Mouse (Mus musculus) intestine, embryonic 14.5 days (tissue): ENCODE data around the gene Fam187b. TPM values are rescaled to one million over a fixed set of nuclear protein-coding genes. Genes with fewer than 3 reads are reported as not detected.

Experiments
- ATAC-seq: fragments of 200-750 bp; cut with Nextera tagmentation; replicated peaks from 2 replicates; pipeline ENCODE4 v1.8.0; 2017; ENCODE audit warnings: low read depth, moderate number of reproducible peaks, moderate TSS enrichment, moderate library complexity; ENCODE audit not compliant: low FRiP score, low TSS enrichment
- DNase-seq: peaks from one replicate; pipeline ENCODE4 v3.0.0-alpha.2; 2018; ENCODE audit warnings: low spot score
- H3K27ac ChIP-seq: fragments of 300-500 bp; sonication (generic); 2 replicates; pipeline ENCODE4 v1.5.1; 2014; ENCODE audit warnings: low read depth, mild to moderate bottlenecking, control low read depth
- H3K27me3 ChIP-seq: fragments of 300-500 bp; sonication (generic); replicated peaks from 2 replicates; pipeline ENCODE4 v1.6.1; 2014; ENCODE audit warnings: low read length, control low read depth; ENCODE audit not compliant: control insufficient read depth, insufficient read depth
- H3K36me3 ChIP-seq: fragments of 300-500 bp; sonication (generic); 2 replicates; pipeline ENCODE4 v1.6.1; 2014; ENCODE audit warnings: low read length, control low read depth; ENCODE audit not compliant: control insufficient read depth, insufficient read depth
- H3K4me1 ChIP-seq: fragments of 300-500 bp; sonication (generic); replicated peaks from 2 replicates; pipeline ENCODE4 v1.6.1; 2014; ENCODE audit warnings: low read length, control low read depth, mixed read lengths; ENCODE audit not compliant: control insufficient read depth, insufficient read depth
- H3K4me2 ChIP-seq: fragments of 300-500 bp; sonication (generic); 2 replicates; pipeline ENCODE4 v1.6.1; 2014; ENCODE audit warnings: low read length
- H3K4me3 ChIP-seq: fragments of 300-500 bp; sonication (generic); 2 replicates; pipeline ENCODE4 v1.5.1; 2014; ENCODE audit warnings: low read depth, low read length, control low read depth, mixed read lengths
- H3K9ac ChIP-seq: fragments of 300-500 bp; sonication (generic); 2 replicates; pipeline ENCODE4 v1.6.1; 2014; ENCODE audit warnings: mild to moderate bottlenecking, low read length
- H3K9me3 ChIP-seq: fragments of 300-500 bp; sonication (generic); 2 replicates; pipeline ENCODE4 v1.6.1; 2016; ENCODE audit warnings: low read length, control low read depth; ENCODE audit not compliant: control insufficient read depth
- WGBS: fragments of 180-500 bp; shearing (Covaris S2); extraction: QIAGEN DNeasy Blood & Tissue Kit; methylation state at CpG from one replicate; pipeline ENCODE4 v1.1.7; 2014; 5-methylcytosine and 5-hydroxymethylcytosine counted together
- polyA plus RNA-seq: library from polyadenylated mRNA; unstranded; fragments of >200 nt; fragmentation: Nextera tagmentation; extraction: Ambion mirVana; gene quantifications from 2 replicates; pipeline ENCODE4 v1.2.1, GENCODE M21; 2014

Fam187b gene
- polyA plus RNA-seq, 1 experiment from 2014 or later: 9.4 TPM

DNA sequence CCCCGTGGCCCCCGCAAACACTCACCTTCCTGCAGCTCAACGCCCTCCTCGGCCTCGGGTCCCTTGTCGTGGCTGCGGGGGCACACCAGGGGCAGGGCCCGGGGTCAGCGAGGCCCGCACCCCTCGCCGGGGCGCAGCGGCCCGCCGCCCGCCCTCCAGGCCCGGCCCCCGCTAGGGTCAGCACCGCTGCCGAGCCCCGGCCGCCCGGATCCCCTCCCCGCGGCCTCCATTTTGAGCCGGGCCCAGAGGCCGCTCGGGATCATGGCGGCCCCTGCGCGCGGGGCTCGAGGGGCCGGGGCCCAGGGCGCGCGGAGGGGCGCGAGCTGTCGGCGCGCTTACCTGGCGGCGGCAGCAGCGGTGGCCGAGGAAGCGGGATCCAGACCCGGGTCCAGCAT is 17.2 kb upstream of the Fam187b start:
- peak overlapping the region; percentile 70 for H3K4me2 ChIP-seq
- 1% methylated on average over 38 of the region's 49 CpGs for WGBS
- DNase-seq: peak; percentile 79
- peaks cover 60% of the 10 kb centered on the region for H3K36me3 ChIP-seq
- no peaks in the 10 kb centered on the region for H3K9me3 ChIP-seq
- H3K9ac ChIP-seq: peak overlapping the region; percentile 94
- peak; percentile 45 for ATAC-seq
- peaks cover 16% of the 10 kb centered on the region for H3K4me1 ChIP-seq
- peak overlapping the region; percentile 93 for H3K27ac ChIP-seq
- no peaks in the 10 kb centered on the region for H3K27me3 ChIP-seq
- peak overlapping the region; percentile 72 for H3K4me3 ChIP-seq

DNA sequence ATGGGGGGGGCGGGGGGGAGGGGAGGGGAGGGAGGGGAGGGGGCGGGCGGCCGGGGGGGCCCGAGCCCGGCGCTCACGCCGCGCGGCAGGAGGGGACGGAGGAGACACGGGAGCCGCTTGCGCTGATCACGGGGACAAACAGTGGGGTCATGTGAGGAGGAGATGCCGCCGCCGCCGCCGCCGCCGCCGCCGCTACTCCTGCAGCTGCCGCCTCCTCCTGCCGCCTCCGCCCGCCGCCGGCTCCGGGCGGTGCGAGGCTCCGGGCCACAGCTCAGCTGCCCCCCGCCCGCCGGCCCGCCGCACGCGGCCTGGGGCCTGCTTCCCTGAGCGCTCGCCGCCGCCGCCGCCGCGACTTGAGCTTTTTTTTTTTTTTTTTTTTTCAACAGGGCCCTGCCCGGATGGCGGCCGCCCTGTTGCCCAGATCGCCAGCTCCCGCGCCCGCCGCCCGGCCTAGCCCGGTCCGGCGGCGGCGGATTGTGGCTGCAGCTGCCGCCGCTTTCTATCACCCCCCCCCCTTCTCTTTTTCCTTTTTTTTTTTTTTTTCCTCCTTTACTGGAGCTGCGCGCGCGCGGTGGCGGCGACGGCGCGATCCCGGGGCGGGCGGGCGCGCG is 16.7 kb upstream of the Fam187b start, which contains the start of gene Usf2:
Usf2 (minus strand) TSS at position 48 of the 611 bp plus-strand sequence.
- no peaks in the 10 kb centered on the region for H3K27me3 ChIP-seq
- H3K9me3 ChIP-seq: no peaks in the 10 kb centered on the region
- peaks cover 61% of the 10 kb centered on the region for H3K36me3 ChIP-seq
- peak within 1 kb of the TSS; percentile 94 for H3K9ac ChIP-seq
- H3K4me3 ChIP-seq: peak within 1 kb of the TSS; percentile 72
- peak; percentile 86 for DNase-seq
- H3K4me1 ChIP-seq: peaks cover 16% of the 10 kb centered on the region
- H3K4me2 ChIP-seq: peak within 1 kb of the TSS; percentile 70
- WGBS: 0% methylated on average over 31 of the region's 82 CpGs
- H3K27ac ChIP-seq: peak within 1 kb of the TSS; percentile 93
- ATAC-seq: peak; percentile 50

DNA sequence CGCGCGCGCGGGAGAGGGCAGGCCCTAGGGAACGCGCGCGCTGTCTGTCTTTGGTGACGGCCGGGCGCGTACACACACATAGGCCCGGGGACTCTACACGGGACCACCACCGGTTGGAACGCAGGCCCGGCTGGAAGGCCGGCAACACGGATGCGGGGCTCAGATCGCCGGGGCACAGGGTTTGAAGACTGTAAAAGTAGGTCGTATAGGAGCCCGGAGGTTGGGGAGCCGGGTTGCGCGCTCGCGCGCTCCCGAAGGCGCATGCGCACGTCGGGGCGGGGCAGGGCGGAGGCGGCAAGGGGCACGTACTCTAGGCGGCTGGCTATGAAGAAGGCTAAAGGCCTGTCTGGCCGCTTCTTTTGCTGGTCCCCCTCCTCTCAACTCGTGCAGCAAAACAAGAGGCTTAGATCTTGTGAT is 16.2 kb upstream of the Fam187b start:
- peak overlapping the region; percentile 72 for H3K4me3 ChIP-seq
- WGBS: under 1% methylated on average over 43 of the region's 43 CpGs
- peaks cover 56% of the 10 kb centered on the region for H3K36me3 ChIP-seq
- ATAC-seq (peak; percentile 65), DNase-seq (peak; percentile 97)
- peaks cover 16% of the 10 kb centered on the region for H3K4me1 ChIP-seq
- no peaks in the 10 kb centered on the region for H3K9me3 ChIP-seq
- peak overlapping the region; percentile 93 for H3K27ac ChIP-seq
- H3K27me3 ChIP-seq: no peaks in the 10 kb centered on the region
- peak overlapping the region; percentile 66 for H3K4me2 ChIP-seq
- peak overlapping the region; percentile 94 for H3K9ac ChIP-seq

DNA sequence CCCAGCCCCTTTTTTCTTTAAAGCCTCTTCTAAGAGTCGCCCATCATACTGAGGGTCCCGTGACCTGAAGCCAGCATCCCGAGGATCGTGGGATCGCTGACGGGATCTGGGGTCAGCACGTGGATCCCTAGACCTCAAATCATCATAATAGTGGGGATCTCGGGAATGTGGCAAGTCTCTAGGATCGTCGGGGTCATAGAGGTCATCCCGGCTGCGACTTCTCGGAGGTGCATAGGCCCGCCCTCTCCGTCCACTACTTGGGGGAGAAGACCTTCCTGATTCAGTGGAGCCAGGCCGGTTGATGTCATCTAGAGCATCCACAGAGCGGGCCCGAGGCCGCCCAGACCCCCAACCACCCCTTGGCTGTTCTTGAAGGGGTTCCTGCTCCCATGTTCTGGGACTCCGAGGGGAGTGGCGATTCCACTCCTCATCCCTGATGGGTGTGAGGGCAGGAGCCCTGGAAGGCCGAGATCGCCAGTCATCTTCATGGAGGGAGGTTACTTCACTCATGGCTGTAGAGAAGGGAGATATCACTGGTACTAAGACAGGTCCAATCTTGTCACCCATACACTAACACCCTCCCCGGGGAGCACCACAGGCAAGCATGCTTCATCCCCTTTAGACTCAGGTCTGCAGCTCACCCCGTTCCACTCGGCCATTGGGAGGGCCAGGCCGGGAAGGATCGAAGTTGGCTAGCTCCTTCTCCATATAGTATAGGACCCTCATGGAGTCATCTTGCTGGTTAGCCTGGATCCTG is 15.3 kb upstream of the Fam187b start:
- Histone ChIP-seq H3K36me3 (peaks cover 47% of the 10 kb centered on the region), H3K9ac (peak overlapping the region; percentile 94), H3K4me2 (peak overlapping the region; percentile 66), H3K4me1 (peaks cover 16% of the 10 kb centered on the region), H3K27ac (peak overlapping the region; percentile 93), H3K4me3 (peak overlapping the region; percentile 72), H3K27me3 (no peaks in the 10 kb centered on the region), H3K9me3 (no peaks in the 10 kb centered on the region)
- DNase-seq (peak; percentile 56), ATAC-seq (no peak)
- WGBS: 71% methylated on average over 28 of the region's 28 CpGs

DNA sequence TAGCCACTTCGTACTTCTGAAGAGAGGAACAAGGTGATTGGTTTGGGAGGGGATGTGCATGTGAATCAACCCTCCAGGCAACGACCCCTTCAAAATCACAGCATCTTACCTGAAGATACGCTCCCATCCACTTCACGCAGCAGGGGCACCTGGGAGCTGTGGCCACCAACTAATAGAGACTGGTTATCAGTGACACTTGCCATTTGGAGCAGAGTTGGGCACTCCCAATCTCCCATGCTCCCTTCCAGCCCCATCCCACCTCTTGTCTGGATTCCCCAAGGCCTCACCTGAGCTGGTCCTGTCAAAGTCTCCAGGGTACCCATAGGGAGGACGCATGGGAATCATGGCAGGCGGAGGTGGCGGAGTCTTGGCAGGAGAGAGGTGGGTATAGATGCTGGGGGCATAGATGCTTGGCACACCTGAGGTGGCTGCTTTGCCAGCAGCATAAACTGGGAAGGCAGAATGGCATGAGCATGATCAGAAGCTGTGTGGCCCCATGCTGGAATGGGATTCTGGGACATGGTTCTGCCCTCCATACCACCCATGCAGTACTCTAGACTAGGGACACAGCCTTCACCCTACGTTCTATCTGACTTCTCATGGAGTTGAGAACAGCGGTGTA is 14.6 kb upstream of the Fam187b start:
- Histone ChIP-seq H3K9ac (no peak overlapping the region), H3K27me3 (no peaks in the 10 kb centered on the region), H3K4me1 (peaks cover 16% of the 10 kb centered on the region), H3K36me3 (peaks cover 40% of the 10 kb centered on the region), H3K9me3 (no peaks in the 10 kb centered on the region), H3K4me2 (no peak overlapping the region), H3K27ac (no peak overlapping the region), H3K4me3 (no peak overlapping the region)
- ATAC-seq: no peak
- no peak for DNase-seq
- 96% methylated on average over 9 of the region's 9 CpGs for WGBS

DNA sequence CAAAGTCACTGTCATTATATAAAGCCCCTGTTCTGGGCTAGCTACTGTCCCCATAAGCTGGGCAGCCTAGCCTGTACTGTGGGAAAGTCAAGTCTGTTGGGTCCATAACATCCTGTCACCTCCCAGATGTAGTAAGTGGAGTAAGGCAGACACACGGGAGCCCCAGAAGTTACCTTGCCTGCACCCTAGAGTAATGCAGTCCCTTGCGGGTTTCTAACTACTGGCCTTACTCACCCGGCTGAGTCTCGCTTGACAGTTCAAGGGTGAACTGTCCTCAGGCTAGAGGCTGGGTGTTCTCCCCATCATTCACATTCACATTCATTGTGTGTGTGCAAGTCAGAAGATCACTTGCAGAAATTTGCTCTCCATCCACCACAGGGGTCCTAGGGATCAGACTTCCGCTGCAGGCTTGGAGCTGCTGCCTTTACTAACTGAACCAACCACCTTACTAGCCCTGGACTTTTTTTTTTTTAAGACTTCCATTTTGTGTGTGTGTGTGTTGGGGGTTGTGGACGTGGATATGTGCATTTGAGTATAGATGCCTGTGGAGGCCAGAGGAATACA is 13.7 kb upstream of the Fam187b start:
- 85% methylated on average over 6 of the region's 6 CpGs for WGBS
- no peak for ATAC-seq
- DNase-seq: no peak
- peaks cover 31% of the 10 kb centered on the region for H3K36me3 ChIP-seq
- no peak overlapping the region for H3K27ac ChIP-seq
- no peaks in the 10 kb centered on the region for H3K27me3 ChIP-seq
- no peak overlapping the region for H3K4me3 ChIP-seq
- H3K4me2 ChIP-seq: no peak overlapping the region
- H3K9me3 ChIP-seq: no peaks in the 10 kb centered on the region
- peaks cover 15% of the 10 kb centered on the region for H3K4me1 ChIP-seq
- no peak overlapping the region for H3K9ac ChIP-seq

DNA sequence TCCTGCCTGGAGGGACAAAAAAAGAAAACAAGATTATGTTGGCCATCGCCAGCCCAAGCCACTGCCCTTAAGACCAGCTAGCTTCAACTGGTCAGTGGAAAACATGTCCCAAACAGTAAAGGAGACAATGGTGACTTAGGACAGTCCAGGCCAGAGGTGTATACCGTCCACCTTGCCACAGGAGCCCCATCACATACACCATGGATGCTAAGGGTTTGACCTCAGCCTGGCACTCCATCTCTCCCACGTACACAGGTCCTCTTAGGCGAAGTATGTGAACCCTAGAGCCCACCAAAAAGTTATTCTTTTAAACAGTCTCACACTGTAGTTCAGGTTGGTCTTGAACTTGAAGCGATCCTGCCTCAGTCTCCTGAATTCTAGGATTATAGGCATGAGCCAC is 10.7 kb upstream of the Fam187b start:
- Histone ChIP-seq H3K4me1 (peaks cover 8% of the 10 kb centered on the region), H3K36me3 (peaks cover 28% of the 10 kb centered on the region), H3K27me3 (no peaks in the 10 kb centered on the region), H3K27ac (no peak overlapping the region), H3K9ac (no peak overlapping the region), H3K4me2 (no peak overlapping the region), H3K4me3 (no peak overlapping the region), H3K9me3 (no peaks in the 10 kb centered on the region)
- DNase-seq (no peak), ATAC-seq (no peak)
- 93% methylated on average over 5 of the region's 5 CpGs for WGBS

DNA sequence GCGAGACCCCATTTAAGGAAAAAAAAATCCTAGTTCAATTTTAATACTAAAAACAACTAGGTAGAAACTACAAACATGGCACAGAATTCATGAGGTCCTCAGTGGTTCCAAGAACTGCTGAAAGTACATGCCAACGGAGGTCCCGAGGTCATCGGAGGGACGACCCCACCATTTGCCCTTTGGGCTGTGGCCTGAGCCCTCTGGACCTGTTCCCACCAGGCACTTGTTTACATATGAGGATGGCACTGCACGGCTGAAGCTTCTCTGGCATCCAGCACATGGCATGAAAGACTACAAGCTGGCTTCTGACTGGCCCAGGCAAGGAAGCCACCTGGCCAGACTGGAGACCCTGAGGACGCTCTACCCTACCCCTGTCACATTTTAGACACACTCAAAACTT is 9.2 kb upstream of the Fam187b start:
- Histone ChIP-seq H3K4me3 (no peak overlapping the region), H3K4me1 (no peaks in the 10 kb centered on the region), H3K27ac (no peak overlapping the region), H3K27me3 (no peaks in the 10 kb centered on the region), H3K36me3 (peaks cover 24% of the 10 kb centered on the region; the same call in 1 of the 2 replicates), H3K9me3 (no peaks in the 10 kb centered on the region), H3K9ac (no peak overlapping the region), H3K4me2 (no peak overlapping the region)
- 85% methylated on average over 7 of the region's 7 CpGs for WGBS
- ATAC-seq (no peak), DNase-seq (no peak)
